Mouse (Mus musculus) gastrocnemius, postnatal 10 days (tissue): ENCODE measurements around the gene Ldlrad3. TPM values are rescaled to one million over a fixed set of nuclear protein-coding genes. Genes with fewer than 3 reads are reported as not detected.

ENCODE experiments used
- DNase-seq: peaks from one replicate; pipeline ENCODE4 v3.0.0; 2021; ENCODE audit warnings: mixed read lengths
- total RNA-seq, 2 experiments: library from RNA; stranded (reverse); gene quantifications; 2 replicates each; pipeline ENCODE4 v1.2.3; 2021

Ldlrad3 gene
- total RNA-seq, 2 experiments from 2014 or later = 10.8 to 12.6 TPM

DNA sequence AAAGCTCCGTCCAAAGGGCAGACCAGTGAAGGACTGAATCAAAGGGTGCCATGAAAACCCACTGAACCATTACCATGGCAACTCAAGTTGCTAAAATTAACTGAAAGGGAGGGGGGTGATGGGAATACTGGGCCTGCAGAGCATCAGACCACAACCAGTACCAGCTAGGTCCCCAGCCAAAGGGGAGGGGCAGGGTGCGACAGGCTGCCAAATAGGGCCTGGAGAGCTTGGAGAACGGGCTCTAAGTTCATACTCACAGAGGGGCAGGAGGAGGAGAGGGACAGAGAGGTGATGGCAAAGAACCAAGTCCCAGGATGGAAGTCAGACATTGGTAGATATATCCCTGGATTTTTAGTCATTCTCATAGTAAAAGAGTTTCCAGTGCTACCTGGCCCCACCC is 222.8 kb downstream of the Ldlrad3 start:
- no peak for DNase-seq

DNA sequence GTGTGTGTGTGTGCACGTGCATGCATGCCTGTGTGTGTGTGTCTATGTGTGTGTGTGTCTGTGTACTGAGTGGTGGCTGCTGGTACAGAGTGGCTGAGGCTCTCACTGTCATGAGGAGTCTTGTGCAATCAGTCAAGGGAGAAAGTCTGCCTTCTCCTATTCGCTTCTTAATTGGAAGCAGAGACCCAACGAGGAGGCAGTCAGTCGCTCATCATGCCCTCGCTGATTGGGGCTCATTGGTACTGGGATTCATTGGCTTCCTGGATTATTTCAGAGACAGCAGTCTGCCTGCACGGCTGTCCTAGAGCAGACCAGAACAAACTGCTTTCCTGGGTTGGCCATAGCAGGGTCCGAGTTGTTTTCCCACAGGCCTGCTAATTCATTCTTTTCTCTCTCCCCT is 223.8 kb downstream of the Ldlrad3 start:
- DNase-seq = no peak

DNA sequence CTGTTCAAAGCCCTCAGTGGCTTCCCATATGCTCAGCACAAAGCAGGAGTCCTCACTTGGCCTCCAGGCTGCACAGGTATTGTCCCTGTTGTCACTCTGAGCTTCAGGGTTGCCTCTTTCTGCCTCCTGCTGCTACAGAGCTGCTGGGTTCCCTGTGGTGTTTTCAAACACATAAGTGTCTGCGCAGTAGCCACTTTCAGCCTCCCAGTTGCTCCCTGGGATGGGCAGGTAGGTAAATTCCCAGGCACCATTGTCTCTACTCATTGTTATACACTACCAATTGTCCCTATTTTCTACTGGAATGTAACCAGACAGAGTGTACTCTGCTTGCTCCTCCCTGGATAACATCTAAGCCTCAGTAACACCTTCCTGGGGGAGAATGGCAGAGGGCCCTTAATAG is 224.8 kb downstream of the Ldlrad3 start:
- no peak for DNase-seq

DNA sequence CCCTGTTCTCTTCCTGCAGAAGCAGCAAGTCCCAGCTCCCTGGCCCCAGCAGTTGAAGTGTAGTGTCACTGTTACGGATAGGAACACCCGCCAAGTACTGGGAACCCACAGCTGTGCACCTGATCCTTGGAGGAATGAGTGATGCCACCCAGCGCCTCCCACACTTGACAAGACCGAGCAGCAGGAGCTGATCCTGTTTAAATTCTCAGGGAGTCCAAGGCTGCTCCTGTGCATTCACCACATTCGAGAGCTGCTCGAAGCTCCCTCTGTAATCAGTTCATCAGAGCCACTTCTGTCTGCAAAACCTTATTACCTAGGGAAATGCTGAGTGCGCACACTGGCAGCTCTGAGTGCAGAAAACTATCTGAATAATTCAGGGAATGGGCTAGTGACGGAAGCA is 225.5 kb downstream of the Ldlrad3 start:
- no peak for DNase-seq

DNA sequence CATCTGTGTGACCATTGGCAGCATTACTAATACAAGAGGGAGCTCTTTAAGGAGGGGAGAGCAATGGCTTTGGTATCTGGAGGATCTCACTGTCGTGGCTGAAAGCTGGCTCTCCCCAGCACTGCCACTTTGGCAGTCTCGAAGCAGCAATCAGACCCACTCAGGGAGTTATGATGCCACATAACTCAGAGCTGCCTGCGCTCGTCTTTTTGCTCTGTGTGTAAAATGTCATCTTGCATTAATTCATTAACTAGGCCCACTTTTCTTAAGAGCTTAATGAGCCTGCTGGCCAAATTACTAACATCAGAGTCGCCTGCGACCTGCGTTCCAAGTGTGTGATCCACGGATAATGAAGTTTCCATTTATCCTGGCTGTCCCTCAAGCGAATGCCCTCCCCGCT is 230.1 kb downstream of the Ldlrad3 start:
- DNase-seq = no peak

DNA sequence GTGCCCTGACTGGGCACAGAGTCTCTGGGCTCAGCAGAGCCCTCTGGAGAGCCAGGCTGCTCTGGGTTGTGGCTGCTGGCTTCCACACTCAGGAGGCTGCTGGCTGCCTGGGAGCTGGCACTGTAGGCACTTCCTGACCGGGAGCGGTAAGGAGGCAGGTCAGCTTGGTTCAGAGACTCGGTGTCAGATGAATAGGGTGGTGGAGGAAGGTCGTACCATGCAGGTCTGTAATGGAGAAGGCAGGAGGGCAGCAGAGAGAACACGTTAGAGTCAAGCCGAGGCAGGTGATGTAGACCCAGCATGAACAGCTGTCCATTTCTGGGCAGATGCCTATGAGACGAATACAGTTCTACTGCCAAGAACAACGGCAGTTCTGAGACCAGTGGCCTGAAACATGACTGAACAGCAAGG is 233.2 kb downstream of the Ldlrad3 start:
- DNase-seq = no peak

DNA sequence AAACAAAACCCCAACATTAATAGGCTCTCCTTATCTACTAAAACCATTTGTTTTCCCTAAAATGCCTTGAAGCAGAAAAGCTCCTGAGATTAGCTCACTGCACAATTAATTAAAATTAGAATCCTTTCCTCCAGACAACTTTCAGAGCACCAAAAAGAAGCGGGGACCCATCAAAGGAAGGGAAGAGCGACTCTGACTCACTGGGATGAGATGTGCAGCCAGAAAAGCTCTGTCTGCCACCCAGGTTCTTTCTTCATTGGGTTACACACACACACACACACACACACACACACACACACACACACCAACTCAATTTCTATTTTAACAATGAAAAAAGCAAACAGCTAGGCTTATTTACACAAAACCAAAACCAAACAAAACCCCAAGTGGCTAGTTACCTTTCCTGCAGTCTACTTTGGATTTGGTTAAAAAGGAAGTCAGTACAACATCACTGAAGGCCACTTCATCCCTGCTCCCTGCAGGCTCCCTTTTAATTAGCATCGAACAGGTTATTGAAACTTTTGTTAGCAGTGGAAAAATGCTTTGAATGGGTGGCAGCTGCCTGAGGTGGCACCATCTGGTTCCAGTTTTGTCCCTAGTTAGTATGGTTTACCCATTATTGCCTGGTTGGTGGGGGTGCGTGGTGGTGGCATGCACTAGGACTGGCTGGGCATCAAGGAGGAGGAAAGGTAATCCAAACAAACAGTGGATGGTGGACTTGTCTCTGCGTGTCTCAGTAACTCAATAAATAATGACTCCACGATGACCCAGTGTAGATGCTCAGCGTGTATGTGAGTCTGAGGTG is 235.3 kb downstream of the Ldlrad3 start:
- DNase-seq = no peak

DNA sequence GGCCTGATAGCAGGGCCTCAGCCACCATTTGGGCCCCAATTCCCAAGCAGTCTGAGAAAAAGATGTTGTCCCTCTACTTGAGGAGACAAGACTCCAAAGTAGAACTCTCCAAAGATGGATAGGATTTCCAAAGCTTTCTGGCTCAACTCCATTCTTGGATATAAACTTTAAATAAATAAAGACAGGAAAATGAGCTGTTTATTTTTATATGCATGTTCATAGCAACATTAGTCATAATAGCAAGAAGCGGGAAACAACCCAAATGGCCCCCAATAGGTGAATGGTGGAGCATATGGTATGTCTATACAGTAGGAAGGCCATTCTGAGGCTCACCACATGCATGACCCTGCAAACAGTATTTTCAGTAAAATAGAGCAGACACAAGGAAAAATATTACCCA is 251.2 kb downstream of the Ldlrad3 start:
- DNase-seq = no peak

DNA sequence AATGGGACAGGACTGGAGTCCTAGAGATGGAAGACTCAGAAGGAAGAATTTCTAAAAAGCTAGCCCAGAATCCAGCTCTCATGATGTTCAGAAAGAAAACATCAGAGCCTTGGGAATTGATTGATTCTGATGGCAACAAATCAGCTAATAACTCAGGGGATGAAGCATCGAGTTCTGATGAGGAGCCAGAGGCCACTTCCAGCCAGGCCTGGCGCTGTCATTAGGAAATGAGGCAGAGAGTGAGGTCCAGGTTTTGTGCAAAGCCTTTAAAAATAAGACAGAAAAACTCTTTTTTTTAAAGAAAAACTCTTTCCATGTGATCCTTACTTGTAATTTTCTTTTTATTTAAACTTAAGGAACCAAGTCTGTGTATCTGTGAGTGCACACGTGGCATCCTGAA is 252.9 kb downstream of the Ldlrad3 start:
- DNase-seq = peak; percentile 32

DNA sequence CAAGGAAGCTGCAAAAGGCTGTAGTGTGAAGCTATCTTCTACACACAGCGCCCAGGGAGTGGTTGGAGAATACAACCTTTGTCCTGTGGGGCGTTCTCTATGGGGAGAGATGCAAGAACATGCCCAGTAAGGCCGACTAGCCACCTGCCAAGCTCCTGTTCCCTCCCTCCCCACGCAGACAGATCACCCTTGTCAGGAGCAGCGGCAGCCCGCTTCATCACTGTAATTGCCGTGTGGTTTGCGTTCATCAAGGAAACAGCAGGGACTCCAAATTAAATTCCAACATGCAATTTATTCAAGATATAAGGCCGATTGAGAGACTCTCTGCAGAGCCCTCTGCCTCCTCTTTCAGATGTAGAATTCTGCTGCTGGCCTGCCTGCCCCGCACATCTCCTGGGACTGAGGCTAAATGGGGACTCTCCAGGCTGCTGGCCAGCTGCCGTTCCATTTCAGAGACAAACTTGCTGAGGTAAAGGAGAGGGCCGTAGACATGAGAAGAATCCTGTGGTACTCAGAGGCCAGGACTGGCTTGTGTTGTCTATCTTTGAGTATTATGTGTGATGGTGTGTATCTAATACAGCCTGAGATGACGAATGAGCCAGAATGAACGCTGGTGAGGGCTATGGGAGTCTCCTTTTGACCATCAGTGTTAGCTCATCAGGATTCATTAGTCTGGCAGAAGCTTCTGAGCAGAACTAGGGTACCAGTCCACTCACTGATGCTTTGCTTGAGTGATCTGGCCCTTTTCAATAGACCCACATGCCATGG is 253.8 kb downstream of the Ldlrad3 start:
- DNase-seq = no peak

DNA sequence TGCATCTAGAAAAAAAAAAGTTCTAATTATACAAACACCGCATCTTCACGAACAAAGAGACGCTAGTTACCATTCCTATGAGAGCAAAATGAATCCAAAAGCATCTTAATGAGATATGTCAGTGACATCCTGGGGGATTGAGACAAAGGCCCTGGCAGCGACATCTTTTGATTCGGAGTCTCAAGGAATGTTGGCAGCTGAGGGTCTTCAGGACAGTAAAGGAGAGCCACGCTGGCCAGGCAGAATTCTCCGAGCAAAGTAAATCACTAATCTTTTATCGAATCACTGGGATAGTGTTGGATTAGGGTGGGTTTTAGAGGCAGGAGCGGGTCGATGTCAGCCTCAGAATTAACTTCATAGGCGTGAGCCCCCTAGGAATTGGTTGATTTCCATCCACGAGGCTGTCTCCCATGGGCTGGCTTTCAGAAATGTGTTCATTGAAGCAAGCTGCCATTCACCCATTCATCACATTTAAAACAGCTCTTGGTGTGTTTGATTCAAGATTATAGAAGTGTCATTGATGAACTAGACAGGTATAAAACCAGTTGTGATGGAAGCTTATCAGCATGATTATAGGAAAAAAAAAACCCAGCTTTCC is 260.5 kb downstream of the Ldlrad3 start:
- no peak for DNase-seq

DNA sequence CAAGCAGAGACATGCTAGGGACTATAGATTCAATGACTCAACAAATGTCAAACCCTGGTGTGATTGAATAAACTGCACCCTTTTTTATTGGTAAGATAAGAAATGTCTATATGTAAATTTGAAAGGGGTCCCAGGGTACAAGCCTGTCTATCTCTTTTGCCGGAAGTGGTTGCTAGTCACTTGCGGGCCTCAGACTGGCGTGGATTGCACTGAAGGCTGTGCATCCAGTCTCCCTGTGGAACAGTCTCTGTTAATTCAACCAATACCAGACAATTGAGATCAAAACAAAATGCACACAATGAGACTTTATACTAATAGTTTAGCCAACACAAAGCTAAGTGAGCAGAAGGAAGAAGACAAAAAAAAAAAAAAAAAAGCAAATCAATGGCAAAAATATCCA is 261.0 kb downstream of the Ldlrad3 start:
- DNase-seq = no peak

DNA sequence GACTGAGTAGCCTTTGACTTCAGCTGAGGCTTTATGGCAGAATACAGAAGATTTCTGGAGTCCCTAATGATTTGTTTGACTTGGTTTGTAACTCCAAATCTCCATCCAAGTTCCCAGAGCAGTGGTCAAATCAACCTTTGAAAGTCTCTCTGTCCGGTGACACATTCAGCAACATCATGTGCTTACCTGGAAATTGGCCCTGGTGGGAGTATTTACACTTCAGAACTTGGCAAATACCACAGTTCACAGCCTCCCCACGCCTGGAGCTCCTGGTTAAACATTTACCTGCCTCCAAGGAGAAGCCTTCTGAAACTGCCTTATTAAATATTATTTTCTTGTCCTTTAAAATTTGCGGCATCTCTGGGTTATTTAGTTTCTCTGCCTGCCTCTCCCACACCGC is 263.0 kb downstream of the Ldlrad3 start:
- DNase-seq = no peak

DNA sequence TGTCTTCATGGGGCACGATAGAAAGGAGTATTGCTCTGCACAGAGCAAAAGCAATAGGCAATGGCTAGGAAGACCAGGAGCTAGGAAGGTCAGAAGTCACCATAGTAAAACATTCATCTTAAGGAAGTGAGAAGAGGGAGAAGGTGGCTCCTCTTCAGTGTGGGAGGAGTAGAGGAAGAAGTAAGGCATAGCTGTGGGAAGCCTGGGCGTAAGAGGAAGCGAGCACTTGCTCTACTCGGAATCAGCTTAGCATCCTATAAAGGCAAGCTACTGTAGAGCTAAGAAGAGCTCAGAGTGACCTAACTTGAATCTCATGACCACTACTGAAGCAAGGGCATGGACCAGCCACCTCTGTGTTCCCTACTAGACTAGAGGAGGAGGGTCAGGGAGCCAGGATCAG is 263.9 kb downstream of the Ldlrad3 start:
- DNase-seq = no peak

DNA sequence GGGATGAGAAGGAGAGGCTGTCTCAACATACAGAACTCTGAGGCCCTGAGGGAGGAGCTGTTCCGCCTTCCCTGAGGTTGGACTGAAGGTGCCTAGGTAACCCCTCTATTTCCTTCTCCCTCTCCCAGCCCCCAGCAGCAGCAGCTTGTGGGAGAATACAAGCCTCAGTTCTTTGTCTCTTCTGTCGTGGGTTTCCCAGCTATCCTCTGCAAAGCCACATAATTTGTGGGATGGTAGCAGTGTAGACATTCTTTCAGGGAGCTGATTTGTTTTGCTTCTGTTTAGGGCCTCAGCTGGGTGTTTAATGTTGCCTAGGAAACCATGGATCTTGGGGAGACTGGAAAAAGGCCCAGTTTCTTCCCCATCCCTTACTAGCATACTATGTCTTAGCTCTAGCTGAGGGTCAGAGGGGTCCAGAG is 266.0 kb downstream of the Ldlrad3 start:
- no peak for DNase-seq

DNA sequence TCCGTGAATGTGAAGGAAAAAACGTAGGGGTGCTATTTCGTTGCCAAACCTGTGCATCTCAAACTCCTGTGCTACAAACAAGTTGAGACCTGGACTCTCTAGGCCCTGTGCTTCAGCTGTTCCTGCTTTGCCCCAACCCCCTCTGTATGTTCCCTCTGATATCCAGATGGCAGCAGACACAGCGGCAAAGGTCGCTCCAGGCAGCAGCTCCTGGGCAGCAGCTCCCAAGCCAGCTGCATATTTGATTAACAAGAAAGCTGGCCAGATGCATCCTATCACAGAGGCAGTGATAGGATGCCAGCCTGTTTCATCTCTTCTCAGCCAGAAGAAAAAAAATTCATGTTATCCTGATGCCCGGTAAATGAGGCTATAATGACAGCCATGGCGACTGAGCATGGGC is 267.7 kb downstream of the Ldlrad3 start:
- DNase-seq = no peak

DNA sequence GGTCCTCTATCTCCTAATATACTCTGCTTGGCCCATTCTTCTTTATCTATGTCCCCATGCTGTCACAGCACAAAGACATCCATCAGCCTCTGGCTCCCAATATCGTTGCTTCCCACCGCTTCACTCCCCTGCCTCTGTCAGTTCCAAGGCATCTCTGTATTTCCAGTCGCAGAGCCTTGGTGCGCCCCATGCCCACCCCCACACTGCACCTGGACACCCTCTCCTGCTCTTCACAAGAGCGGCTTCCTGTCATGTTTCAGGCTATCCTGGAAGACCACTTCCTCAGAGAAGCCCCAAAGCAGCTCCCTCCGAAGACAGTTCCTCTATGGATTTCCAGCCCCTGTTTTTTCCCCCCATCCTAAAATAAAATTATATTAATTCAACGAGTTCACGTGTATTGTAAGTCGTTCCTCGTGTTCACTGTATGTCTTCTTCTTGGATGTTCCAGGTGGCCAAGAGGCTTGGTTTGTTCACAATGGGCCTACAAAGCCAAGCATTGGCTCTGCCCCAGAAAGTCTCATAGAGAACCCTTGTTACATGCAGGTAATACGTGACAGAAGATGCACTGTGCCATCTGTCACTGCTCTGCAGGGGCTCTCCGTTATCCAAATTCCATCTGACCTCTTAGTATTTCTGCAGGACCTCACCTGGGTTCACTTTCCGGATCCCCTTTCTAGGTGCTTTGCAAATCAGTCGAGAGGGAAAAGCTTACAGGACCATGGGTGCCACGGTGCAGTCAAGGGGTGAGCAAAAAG is 276.7 kb downstream of the Ldlrad3 start:
- DNase-seq = no peak

DNA sequence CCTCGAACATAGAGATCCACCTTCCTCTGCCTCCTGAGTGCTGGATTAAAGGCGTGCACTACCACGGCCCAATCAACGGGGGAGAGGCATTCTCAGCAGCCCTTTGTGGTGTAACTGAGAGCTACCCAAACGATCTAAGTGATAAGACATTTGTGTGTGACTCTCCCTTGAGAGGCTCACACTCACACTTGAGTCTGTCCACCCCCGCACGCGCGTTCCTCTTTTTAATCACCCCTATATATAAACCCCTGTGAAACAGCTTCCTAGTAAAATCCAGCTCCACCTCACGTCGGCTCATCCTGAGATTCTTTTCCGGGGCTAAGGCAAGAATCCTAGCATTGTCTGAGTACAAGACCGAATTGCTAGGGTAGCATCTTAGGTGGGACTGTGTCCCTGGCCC is 277.4 kb downstream of the Ldlrad3 start:
- DNase-seq = no peak

DNA sequence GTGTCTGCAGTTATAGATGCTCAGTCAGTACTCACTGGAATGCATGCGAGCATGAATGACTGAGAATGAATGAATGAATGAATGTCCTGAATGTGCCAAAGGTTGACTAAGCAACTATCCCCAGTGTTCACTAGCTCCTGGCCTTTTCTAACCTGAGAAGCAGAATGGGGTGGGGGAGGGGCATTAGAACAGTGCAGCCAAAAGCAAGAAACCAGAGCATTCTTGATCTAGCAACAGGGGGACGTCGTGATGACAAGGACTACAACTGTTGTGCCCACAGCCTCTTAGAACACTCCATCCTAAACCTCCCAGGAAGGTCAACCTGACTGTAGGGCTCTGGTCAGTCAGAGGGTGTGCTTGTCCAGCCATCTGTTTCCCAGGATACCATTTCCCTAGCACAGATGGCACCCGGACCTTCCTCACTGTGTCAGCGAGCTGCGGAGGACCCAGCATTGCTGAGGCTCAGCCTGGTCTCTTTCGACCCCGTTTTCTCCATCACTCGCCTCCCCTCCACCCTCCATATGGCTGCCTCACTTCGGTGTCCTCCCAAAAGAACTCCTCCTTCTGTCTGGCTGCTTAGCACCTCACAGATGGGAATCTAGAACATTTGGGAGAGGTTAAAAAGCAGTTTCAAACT is 278.7 kb downstream of the Ldlrad3 start:
- DNase-seq = no peak

DNA sequence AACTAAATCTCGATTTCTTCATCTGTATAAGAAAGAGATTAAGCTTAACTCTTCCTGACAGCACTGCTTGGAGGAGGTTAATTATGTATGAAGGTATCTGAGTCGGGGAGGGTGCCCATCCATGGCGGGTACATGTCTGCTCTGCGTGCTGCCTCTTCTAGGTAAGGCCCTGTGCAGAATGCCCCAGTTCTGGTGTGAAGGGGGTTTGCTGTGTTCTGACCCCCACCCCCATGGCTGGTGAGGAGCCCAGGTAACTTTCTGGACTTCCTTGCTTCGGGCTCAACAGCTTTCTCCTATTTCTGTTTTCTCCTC is 279.9 kb downstream of the Ldlrad3 start:
- DNase-seq = no peak

DNA sequence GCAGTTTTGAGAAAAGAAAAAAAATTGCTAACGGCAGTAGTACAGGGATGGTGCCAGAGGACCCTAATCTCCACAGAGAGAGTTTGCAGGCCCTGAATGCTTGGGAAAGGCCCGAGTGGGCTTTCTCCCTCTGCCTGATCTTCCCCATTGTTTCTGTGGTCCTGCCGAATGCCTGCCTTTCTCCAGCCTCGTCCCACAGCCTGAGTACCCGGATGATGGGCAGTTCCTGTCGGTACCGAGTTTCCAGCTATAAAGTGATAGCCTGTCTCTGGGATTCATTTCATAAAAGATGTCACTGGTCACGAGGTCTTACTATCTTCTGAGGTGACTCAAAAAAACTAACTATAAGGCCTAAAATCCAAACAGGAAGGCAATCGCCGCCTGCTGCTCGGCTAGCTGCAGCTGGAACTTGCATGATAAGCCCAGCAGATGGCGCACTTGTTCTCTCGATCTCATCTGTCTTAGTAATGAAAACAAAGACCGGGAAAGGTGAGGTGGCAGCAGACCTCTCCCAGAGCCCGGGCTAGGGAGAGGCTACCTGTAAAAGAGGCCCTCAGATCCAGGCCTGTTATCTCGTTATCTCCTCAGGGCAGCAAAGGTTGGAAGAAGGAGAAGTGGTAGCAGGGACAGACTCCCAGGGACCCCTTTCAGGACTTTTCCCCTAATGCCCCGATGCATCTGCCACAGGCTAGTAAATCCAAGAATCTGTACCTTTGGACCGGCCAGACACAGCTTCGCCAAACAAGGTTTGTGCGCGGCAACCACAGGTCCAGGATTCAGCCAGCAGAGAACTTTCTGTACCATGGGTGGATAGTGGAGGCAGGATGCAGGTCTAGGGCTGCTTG is 280.4 kb downstream of the Ldlrad3 start:
- peak; percentile 76 for DNase-seq
